Mouse (Mus musculus) heart, adult 11 months (tissue): ENCODE measurements around the gene Gm43518.

Experiments used
- DNase-seq: peaks from one replicate; pipeline ENCODE4 v3.0.0; 2022

The Gm43518 gene

GRCm38 (mm10) chr5:123979221-123979979 lies 52.2 kb downstream of the Gm43518 start:
- DNase-seq: peak; percentile 91

DNA sequence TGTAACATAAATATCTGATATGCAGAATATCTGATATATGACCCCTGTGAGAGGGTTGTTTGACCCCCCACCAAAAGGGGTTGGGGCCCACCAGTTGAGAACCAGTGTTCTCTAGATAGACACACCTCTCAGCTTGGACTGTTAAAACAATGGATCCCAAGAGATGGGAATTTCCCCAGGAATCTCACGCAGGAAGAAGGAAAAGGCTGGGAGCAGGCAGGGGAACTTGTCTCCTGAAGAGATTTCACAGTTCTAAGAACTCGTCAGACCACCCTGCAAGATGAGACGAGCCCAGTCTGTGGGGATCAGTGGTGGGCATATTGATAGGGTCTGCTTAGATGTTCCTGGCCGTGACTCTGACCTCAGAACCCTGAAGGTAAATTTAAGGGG lies 52.8 kb downstream of the Gm43518 start:
- peak; percentile 90 for DNase-seq

DNA sequence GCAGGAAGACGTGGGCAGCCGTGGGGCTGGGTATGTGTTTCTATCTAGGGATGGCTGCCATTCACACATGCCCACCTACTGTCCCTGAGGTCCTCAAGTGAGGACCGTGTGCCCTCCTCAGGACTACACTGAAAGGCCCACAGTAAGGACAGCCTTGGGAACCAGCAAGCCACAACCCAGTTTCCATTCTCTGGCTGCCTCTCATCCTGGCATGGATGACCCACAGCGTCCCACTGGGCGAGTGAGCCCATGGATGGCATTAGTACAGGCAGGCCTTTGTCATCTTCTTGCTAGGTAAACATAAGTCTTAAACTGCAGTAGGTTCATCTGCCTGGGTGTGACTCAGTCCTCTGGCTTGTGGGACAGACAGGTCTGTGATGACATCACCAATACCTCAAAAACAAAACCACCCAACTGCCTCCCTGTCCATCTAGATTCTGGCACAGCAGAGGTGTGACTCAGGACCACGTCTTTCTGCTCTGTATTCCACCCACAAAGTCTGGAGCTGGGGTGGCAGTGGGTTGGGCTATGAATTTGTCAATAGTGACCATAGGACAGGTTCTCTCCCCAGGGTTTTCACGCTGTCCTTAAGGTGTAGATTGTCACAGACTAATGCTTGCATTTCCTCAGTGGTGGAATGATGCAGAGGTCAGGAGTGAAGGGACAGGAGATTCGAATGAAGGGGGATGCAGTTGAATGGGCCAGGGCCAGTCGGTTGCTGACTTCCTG lies 53.5 kb downstream of the Gm43518 start:
- peak; percentile 89 for DNase-seq

GRCm38 (mm10) chr5:123981250-123981554 lies 54.0 kb downstream of the Gm43518 start:
- DNase-seq: peak; percentile 94

DNA sequence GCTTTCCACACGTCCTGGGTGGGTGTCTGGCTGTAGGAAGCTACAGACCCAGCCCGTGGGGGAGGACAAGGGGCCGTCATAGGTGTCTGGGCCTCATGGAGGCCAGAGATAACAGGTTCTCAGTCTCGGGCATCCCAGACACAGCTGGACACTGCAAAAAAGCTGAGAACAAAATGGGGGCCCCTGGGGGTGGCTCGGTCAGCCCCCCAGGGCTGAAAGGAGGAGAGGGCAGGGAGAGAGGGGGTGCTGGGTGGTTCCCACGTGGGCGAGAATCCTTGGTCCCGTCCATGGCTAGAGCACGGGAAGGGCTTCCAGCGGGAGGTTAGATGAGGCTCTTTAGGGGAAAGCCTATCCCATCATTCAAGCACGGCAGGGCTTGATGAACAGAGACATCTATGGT lies 55.6 kb downstream of the Gm43518 start:
- peak; percentile 78 for DNase-seq

GRCm38 (mm10) chr5:123985434-123985833 lies 58.2 kb downstream of the Gm43518 start:
- no peak for DNase-seq

DNA sequence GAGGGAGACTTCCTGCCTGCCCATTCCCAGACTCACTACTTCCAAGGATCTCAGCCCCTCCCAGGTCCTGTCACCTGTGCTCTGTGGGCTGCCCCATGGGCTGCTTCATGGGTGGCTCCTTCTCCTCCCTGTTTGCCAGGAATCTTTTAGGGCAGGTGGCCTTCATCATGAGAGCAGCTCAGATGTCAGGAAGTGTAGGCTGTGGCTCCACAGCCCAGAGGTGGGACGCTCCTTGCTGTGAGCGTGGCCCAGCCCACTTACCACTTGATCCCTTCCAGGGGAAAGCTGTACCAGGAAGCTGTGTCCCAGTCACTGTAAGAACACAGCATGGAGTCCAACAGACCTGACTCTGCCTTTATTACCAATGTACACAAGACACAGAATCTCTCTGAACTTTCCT lies 59.7 kb downstream of the Gm43518 start:
- no peak for DNase-seq

DNA sequence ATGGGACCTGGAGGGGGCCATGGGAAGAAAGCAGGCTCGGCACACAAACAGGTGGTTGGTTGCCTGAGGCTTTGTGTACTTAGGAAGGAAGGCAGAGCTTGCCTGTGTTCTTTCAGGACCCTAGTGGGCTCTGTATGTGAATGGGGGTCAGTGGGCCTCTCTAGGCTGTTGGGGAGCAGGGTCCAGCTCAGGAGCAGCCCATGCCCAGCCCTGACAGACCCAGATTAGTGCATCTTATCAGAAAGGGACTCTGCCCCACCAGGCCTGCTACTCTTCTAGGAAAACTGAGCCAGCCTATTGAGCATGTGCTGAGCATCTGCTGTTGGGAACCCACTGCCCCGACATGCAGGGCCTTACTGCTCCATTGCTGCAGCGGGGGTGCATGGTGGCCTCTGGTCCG lies 60.3 kb downstream of the Gm43518 start:
- DNase-seq: no peak
